Mouse (Mus musculus) cerebellum, adult 2 months (tissue): ENCODE measurements around the gene Wnt4.

ENCODE experiments used
- CTCF ChIP-seq: fragments of 200-500 bp; IDR thresholded peaks from 2 replicates; pipeline ENCODE4 v1.5.1; 2011; ENCODE audit warnings: low read depth, mild to moderate bottlenecking, control low read depth, low read length, moderate library complexity, borderline replicate concordance; ENCODE audit not compliant: insufficient read depth
- POLR2A ChIP-seq: fragments of 200-500 bp; IDR thresholded peaks from 2 replicates; pipeline ENCODE4 v1.6.1; 2011; ENCODE audit warnings: low read length, control low read depth, borderline replicate concordance; ENCODE audit not compliant: insufficient read depth

GRCm38 (mm10) chr4:137281273-137281672 lies 4.0 kb downstream of the Wnt4 start:
- no peak for TF ChIP-seq CTCF
- TF ChIP-seq POLR2A, result no peak
